8 mouse cellular contexts compared by ENCODE assay signal in the genomic region with DNA sequence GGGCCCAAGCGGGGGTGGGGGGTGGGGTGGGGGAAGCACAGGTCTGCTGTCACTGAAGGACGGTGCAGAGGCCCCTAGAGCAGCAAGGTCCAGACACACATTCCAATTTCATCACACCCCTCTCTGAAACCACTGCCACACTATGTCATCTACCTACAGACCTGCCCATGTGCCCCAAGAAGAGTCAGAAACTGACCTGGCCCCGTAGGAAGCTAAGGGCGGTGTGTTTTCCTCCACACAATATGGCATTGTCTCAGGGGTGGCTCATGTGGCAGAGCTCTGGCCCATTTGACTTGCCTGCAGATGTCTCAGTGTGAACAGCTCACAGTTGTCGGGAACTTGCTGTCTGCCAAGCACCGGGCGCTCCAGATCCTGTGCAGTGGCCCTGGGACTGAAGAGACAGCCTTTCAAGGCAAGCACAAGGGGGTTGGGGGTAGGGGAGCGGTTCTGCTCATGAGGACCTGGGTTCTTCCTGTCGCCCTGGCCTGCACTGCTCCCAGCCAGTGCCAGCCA. TPM values are rescaled to one million over a fixed set of nuclear protein-coding genes. Genes with fewer than 3 reads are reported as not detected.
DNase-seq lines count a peak whose midpoint lies in the region; ATAC-seq and TF ChIP-seq lines count a peak whose summit lies in the region.

No protein-coding gene starts in this region.

- 44% methylated on average over 9 of the region's 9 CpGs for WGBS in forebrain, embryonic 14.5 days
- WGBS in forebrain, embryonic 15.5 days, result 43% methylated on average over 9 of the region's 9 CpGs
- 87% methylated on average over 9 of the region's 9 CpGs for WGBS in thymus, adult 2 months
- WGBS in hindbrain, embryonic 11.5 days, result 39% methylated on average over 9 of the region's 9 CpGs
- 44% methylated on average over 9 of the region's 9 CpGs for WGBS in neural tube, embryonic 15.5 days

- no peak for TF ChIP-seq CTCF in thymus, adult 2 months (IDR thresholded peaks at IDR 0.05; ENCODE audit: borderline replicate concordance, control insufficient read depth, extremely low read depth, insufficient read depth, low read length, poor library complexity)

- peaks cover 6% of the 10 kb centered on the region; the same call in 1 of the 2 replicates for H3K36me3 ChIP-seq in forebrain, embryonic 14.5 days (ENCODE audit: control insufficient read depth, insufficient read depth, low read length)
- H3K36me3 ChIP-seq in forebrain, embryonic 15.5 days, result peaks cover 9% of the 10 kb centered on the region
- H3K36me3 ChIP-seq in thymus, adult 2 months (ENCODE audit: control insufficient read depth, insufficient read depth, low read length), result peaks cover 9% of the 10 kb centered on the region; the same call in 1 of the 2 replicates
- H3K36me3 ChIP-seq in hindbrain, embryonic 11.5 days (ENCODE audit: control insufficient read depth, insufficient read depth, low read length), result no peaks in the 10 kb centered on the region
- peaks cover 13% of the 10 kb centered on the region for H3K36me3 ChIP-seq in neural tube, embryonic 15.5 days

- DNase-seq in forebrain, embryonic 14.5 days (ENCODE audit: low spot score), result peak; percentile 23
- DNase-seq in thymus, adult 2 months, result no peak
- DNase-seq in thymus, postnatal 0 days (ENCODE audit: low spot score), result no peak
- DNase-seq in hindbrain, embryonic 11.5 days (ENCODE audit: low spot score), result no peak
- DNase-seq in layer of hippocampus, postnatal 25 days (ENCODE audit: extremely low spot score in 1 of 2, low spot score in 1 of 2), result peak; percentile 39 to 40
- no peak for DNase-seq in urinary bladder, adult 2 months (ENCODE audit: low spot score)

- no peak overlapping the region for H3K4me3 ChIP-seq in forebrain, embryonic 14.5 days (ENCODE audit: low read depth, low read length)
- no peak overlapping the region for H3K4me3 ChIP-seq in forebrain, embryonic 15.5 days
- no peak overlapping the region for H3K4me3 ChIP-seq in thymus, adult 2 months (ENCODE audit: control insufficient read depth, insufficient read depth, low read length)
- no peak overlapping the region for H3K4me3 ChIP-seq in hindbrain, embryonic 11.5 days (ENCODE audit: low read depth, low read length)
- H3K4me3 ChIP-seq in neural tube, embryonic 15.5 days (replicated peaks), result no peak overlapping the region

- no peak overlapping the region for H3K9ac ChIP-seq in forebrain, embryonic 14.5 days (ENCODE audit: low read length)
- H3K9ac ChIP-seq in forebrain, embryonic 15.5 days (replicated peaks), result no peak overlapping the region
- H3K9ac ChIP-seq in hindbrain, embryonic 11.5 days (ENCODE audit: low read depth, low read length), result no peak overlapping the region
- H3K9ac ChIP-seq in neural tube, embryonic 15.5 days (replicated peaks), result peak overlapping the region; percentile 7; the same call in 1 of the 2 replicates

- H3K27me3 ChIP-seq in forebrain, embryonic 14.5 days (replicated peaks; ENCODE audit: control insufficient read depth, insufficient read depth, low read length), result no peaks in the 10 kb centered on the region
- H3K27me3 ChIP-seq in forebrain, embryonic 15.5 days, result no peaks in the 10 kb centered on the region
- H3K27me3 ChIP-seq in thymus, adult 2 months (ENCODE audit: control insufficient read depth, insufficient read depth, low read length), result no peaks in the 10 kb centered on the region
- H3K27me3 ChIP-seq in hindbrain, embryonic 11.5 days (ENCODE audit: control insufficient read depth, insufficient read depth, low read length), result no peaks in the 10 kb centered on the region
- no peaks in the 10 kb centered on the region for H3K27me3 ChIP-seq in neural tube, embryonic 15.5 days (replicated peaks)

- peak; percentile 32; the same call in 1 of the 2 replicates for ATAC-seq in forebrain, embryonic 14.5 days
- ATAC-seq in forebrain, embryonic 15.5 days (replicated peaks), result no peak
- no peak; the same call in 1 of the 2 replicates for ATAC-seq in hindbrain, embryonic 11.5 days (ENCODE audit: low FRiP score)
- ATAC-seq in neural tube, embryonic 15.5 days (ENCODE audit: low FRiP score), result peak; percentile 67

- H3K4me1 ChIP-seq in forebrain, embryonic 14.5 days (ENCODE audit: control insufficient read depth, insufficient read depth, low read length), result no peaks in the 10 kb centered on the region; the same call in 1 of the 2 replicates
- H3K4me1 ChIP-seq in forebrain, embryonic 15.5 days, result peaks cover 16% of the 10 kb centered on the region
- H3K4me1 ChIP-seq in thymus, adult 2 months (replicated peaks; ENCODE audit: control insufficient read depth, insufficient read depth, low read length), result peaks cover 10% of the 10 kb centered on the region
- H3K4me1 ChIP-seq in hindbrain, embryonic 11.5 days (replicated peaks; ENCODE audit: control insufficient read depth, insufficient read depth, low read length), result peaks cover 7% of the 10 kb centered on the region
- peaks cover 19% of the 10 kb centered on the region for H3K4me1 ChIP-seq in neural tube, embryonic 15.5 days

- no peak overlapping the region for H3K4me2 ChIP-seq in forebrain, embryonic 14.5 days (ENCODE audit: low read length)
- H3K4me2 ChIP-seq in forebrain, embryonic 15.5 days (replicated peaks), result no peak overlapping the region
- no peak overlapping the region for H3K4me2 ChIP-seq in hindbrain, embryonic 11.5 days (replicated peaks; ENCODE audit: low read depth, low read length)
- no peak overlapping the region for H3K4me2 ChIP-seq in neural tube, embryonic 15.5 days

- no peak overlapping the region for H3K27ac ChIP-seq in forebrain, embryonic 14.5 days (ENCODE audit: low read depth, low read length)
- H3K27ac ChIP-seq in forebrain, embryonic 15.5 days (replicated peaks), result no peak overlapping the region; the same call in 1 of the 2 replicates
- peak overlapping the region; percentile 7; the same call in 1 of the 2 replicates for H3K27ac ChIP-seq in thymus, adult 2 months (ENCODE audit: control insufficient read depth, insufficient read depth, low read length)
- peak overlapping the region; percentile 14; the same call in 1 of the 2 replicates for H3K27ac ChIP-seq in hindbrain, embryonic 11.5 days (ENCODE audit: low read depth, low read length)
- peak overlapping the region; percentile 77 for H3K27ac ChIP-seq in neural tube, embryonic 15.5 days (replicated peaks)

- no peak for TF ChIP-seq POLR2A in thymus, adult 2 months (IDR thresholded peaks at IDR 0.05; ENCODE audit: control insufficient read depth, extremely low read depth, insufficient read depth, low read length, poor library complexity)

- H3K9me3 ChIP-seq in forebrain, embryonic 14.5 days (replicated peaks; ENCODE audit: control insufficient read depth, low read length), result no peaks in the 10 kb centered on the region
- no peaks in the 10 kb centered on the region for H3K9me3 ChIP-seq in forebrain, embryonic 15.5 days
- H3K9me3 ChIP-seq in hindbrain, embryonic 11.5 days (ENCODE audit: control insufficient read depth, low read length), result no peaks in the 10 kb centered on the region
- H3K9me3 ChIP-seq in neural tube, embryonic 15.5 days (replicated peaks), result no peaks in the 10 kb centered on the region

RNA-seq across cellular contexts. Expression of gene Errfi1, which starts 18.5 kb away (rescaled TPM):
- polyA plus RNA-seq in forebrain, embryonic 14.5 days (2014; fragmentation: Nextera tagmentation; extraction: Ambion mirVana), result 17.4 and 19.1 TPM in 2 replicates
- polyA plus RNA-seq in forebrain, embryonic 15.5 days (2015; fragmentation: Nextera tagmentation; extraction: Ambion mirVana), result 16.2 and 17.3 TPM in 2 replicates
- polyA plus RNA-seq in thymus, adult 2 months (2012; rRNA removed), result 12.4 and 17.2 TPM in 2 replicates
- polyA plus RNA-seq in thymus, postnatal 0 days (2015; fragmentation: Nextera tagmentation; extraction: Ambion mirVana), result 15.7 and 16.7 TPM in 2 replicates
- 34.0 and 36.7 TPM in 2 replicates for polyA plus RNA-seq in hindbrain, embryonic 11.5 days (2014; fragmentation: Nextera tagmentation; extraction: Ambion mirVana)
- 10 to 100 TPM; 37.2 to 43.4 TPM for total RNA-seq in layer of hippocampus, postnatal 25 days (2021)
- polyA plus RNA-seq in neural tube, embryonic 15.5 days (2015; fragmentation: Nextera tagmentation; extraction: Ambion mirVana), result 51.8 and 57.4 TPM in 2 replicates
- polyA plus RNA-seq in urinary bladder, adult 2 months (2012; rRNA removed), result 29.8 and 36.1 TPM in 2 replicates

RNA-seq across cellular contexts. Expression of gene Park7, which starts 42.0 kb away (rescaled TPM):
- polyA plus RNA-seq in forebrain, embryonic 14.5 days (2014; fragmentation: Nextera tagmentation; extraction: Ambion mirVana), result 447 and 495 TPM in 2 replicates
- polyA plus RNA-seq in forebrain, embryonic 15.5 days (2015; fragmentation: Nextera tagmentation; extraction: Ambion mirVana), result 381 and 388 TPM in 2 replicates
- polyA plus RNA-seq in thymus, adult 2 months (2012; rRNA removed), result 128 and 138 TPM in 2 replicates
- 509 and 526 TPM in 2 replicates for polyA plus RNA-seq in thymus, postnatal 0 days (2015; fragmentation: Nextera tagmentation; extraction: Ambion mirVana)
- polyA plus RNA-seq in hindbrain, embryonic 11.5 days (2014; fragmentation: Nextera tagmentation; extraction: Ambion mirVana), result 406 and 416 TPM in 2 replicates
- total RNA-seq in layer of hippocampus, postnatal 25 days (2021), result 100 to 1,000 TPM; 228 to 261 TPM
- 384 and 410 TPM in 2 replicates for polyA plus RNA-seq in neural tube, embryonic 15.5 days (2015; fragmentation: Nextera tagmentation; extraction: Ambion mirVana)
- polyA plus RNA-seq in urinary bladder, adult 2 months (2012; rRNA removed), result 308 and 318 TPM in 2 replicates

RNA-seq across cellular contexts. Expression of gene Tnfrsf9, which starts 42.2 kb away (rescaled TPM):
- polyA plus RNA-seq in forebrain, embryonic 14.5 days (2014; fragmentation: Nextera tagmentation; extraction: Ambion mirVana), result 0.11 TPM in 1 of 2 replicates, not detected in the other
- polyA plus RNA-seq in forebrain, embryonic 15.5 days (2015; fragmentation: Nextera tagmentation; extraction: Ambion mirVana), result 0.19 and 0.29 TPM in 2 replicates
- 13.4 and 13.5 TPM in 2 replicates for polyA plus RNA-seq in thymus, adult 2 months (2012; rRNA removed)
- polyA plus RNA-seq in thymus, postnatal 0 days (2015; fragmentation: Nextera tagmentation; extraction: Ambion mirVana), result 8.5 and 9.6 TPM in 2 replicates
- 0.21 TPM in 1 of 2 replicates, not detected in the other for polyA plus RNA-seq in hindbrain, embryonic 11.5 days (2014; fragmentation: Nextera tagmentation; extraction: Ambion mirVana)
- 1 to 10 TPM in 1 of 2 experiments, under 1 TPM in 1; 0.80 to 1.1 TPM for total RNA-seq in layer of hippocampus, postnatal 25 days (2021)
- 0.44 and 2.8 TPM in 2 replicates for polyA plus RNA-seq in neural tube, embryonic 15.5 days (2015; fragmentation: Nextera tagmentation; extraction: Ambion mirVana)
- polyA plus RNA-seq in urinary bladder, adult 2 months (2012; rRNA removed), result 0.69 and 1.3 TPM in 2 replicates

Comparison
In these comparisons a context has a peak if more than half of its experiments do, and no peak if none do; other contexts are left out.
1. ATAC-seq: peak in forebrain, embryonic 14.5 days (single experiment) and neural tube, embryonic 15.5 days (single experiment); none in forebrain, embryonic 15.5 days (single experiment) and hindbrain, embryonic 11.5 days (single experiment).
2. DNase-seq: peak in forebrain, embryonic 14.5 days (single experiment) and layer of hippocampus, postnatal 25 days (2 of 2); none in thymus, adult 2 months (single experiment), thymus, postnatal 0 days (single experiment), hindbrain, embryonic 11.5 days (single experiment) and urinary bladder, adult 2 months (single experiment).
3. H3K27ac ChIP-seq: peak in thymus, adult 2 months (single experiment), hindbrain, embryonic 11.5 days (single experiment) and neural tube, embryonic 15.5 days (single experiment); none in forebrain, embryonic 14.5 days (single experiment) and forebrain, embryonic 15.5 days (single experiment).